Mouse (Mus musculus): ENCODE measurements around the gene Gemin6. TPM values are rescaled to one million over a fixed set of nuclear protein-coding genes. Genes with fewer than 3 reads are reported as not detected.
"Not testable (repeated sequence)": the region's sequence is repeated elsewhere in the genome, so short reads cannot be mapped to it uniquely, and the experiment has no call there.

The Gemin6 gene
- 17.2 and 17.9 TPM in 2 replicates for polyA plus RNA-seq (2014; fragmentation: Nextera tagmentation; extraction: Ambion mirVana)

DNA sequence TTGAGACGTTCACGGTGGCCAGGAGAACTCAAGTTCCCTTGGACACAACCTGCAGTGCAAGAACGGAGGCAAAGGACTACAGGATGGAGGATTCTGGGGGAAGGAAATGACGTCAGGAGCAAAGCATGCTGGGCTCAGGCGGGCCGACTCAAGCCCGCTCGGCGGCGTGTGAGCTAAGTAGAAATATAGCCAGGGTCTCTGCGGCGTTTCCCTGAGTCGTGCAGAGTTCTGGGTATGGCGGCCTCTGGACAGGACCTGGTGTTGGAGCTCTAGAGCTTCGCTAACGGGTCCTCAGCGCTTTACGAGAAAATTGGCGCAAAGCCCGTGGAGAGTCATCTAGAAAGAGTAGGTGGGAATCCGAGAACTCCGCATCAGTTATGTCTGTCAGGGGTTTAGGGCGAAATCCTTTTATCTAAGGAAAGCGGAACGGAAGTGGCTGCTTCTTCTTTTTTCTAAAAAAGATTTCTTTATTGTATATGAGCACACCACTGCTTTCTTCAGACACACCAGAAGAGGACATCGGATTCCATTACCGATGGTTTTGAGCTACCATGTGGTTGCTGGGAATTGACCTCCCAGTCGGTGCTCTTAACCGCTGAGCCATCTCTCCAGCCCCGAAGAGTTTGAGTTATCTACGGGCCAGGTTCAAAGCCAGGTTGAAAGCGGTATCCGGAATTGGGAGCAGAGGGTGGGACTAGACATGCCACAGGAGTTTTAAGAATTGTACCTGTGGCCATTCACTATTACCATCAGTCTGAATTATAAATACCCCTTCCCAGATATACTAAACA, at the start of gene Gemin6:
Gene Gemin6 (plus strand): TSS at position 116 of the 791 bp plus-strand sequence.
- Histone ChIP-seq H3K9ac (replicated peaks; ENCODE audit: low read depth, low read length) (peak within 1 kb of the TSS; percentile 62), H3K36me3 (ENCODE audit: control insufficient read depth, insufficient read depth, low read length) (no peaks in the 10 kb centered on the region), H3K4me1 (ENCODE audit: control insufficient read depth, insufficient read depth, low read length) (peaks cover 4% of the 10 kb centered on the region), H3K9me3 (ENCODE audit: control insufficient read depth, low read length) (no peaks in the 10 kb centered on the region), H3K4me3 (ENCODE audit: low read depth, low read length) (peak within 1 kb of the TSS; percentile 57), H3K4me2 (ENCODE audit: low read depth, low read length) (peak within 1 kb of the TSS; percentile 69), H3K27ac (ENCODE audit: low read depth, low read length) (peak within 1 kb of the TSS; percentile 81), H3K27me3 (ENCODE audit: control insufficient read depth, insufficient read depth, low read length) (no peaks in the 10 kb centered on the region)
- WGBS, result under 1% methylated on average over 33 of the region's 33 CpGs
- peak; percentile 97 for ATAC-seq (ENCODE audit: low read depth)

DNA sequence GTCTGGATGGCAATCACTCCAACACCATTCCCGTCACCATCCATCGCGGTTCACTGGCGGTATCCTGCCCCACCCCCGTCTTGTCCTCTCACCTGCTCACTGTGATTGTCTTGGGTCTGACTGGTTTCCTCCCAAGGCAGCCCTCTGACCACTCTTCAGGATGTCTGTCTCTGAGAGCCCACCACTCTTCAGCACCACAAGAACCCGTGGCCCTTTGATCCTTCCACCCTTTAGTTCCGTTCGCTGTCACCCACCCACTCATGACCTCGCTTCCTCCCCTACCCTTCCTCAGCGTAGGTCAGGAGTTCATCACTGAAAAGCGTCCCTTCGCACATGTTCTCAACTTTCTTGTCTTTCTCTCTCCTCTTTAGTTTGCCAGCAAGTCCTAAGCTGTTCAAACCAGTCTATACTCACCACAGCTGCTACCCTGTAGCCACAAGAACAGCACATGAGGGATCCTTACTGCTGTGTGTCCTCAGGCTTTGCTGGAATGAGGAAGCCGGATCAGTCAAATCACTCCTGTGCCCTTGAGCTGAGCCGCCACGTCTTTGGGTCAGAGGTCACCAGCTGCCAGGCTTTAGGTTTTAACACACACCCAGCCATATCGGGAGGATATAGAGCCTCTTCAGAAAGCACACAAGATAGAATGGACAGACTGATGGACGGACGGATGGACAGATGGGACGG, 49.4 kb upstream of the Gemin6 start:
- no peak for ATAC-seq (ENCODE audit: low read depth)
- H3K9me3 ChIP-seq (ENCODE audit: control insufficient read depth, low read length), result no peaks in the 10 kb centered on the region
- no peaks in the 10 kb centered on the region for H3K4me1 ChIP-seq (ENCODE audit: control insufficient read depth, insufficient read depth, low read length)
- 82% methylated on average over 19 of the region's 19 CpGs for WGBS
- H3K27ac ChIP-seq (ENCODE audit: low read depth, low read length), result no peak overlapping the region
- H3K4me3 ChIP-seq (ENCODE audit: low read depth, low read length), result no peak overlapping the region
- no peaks in the 10 kb centered on the region for H3K36me3 ChIP-seq (ENCODE audit: control insufficient read depth, insufficient read depth, low read length)
- no peak overlapping the region for H3K9ac ChIP-seq (replicated peaks; ENCODE audit: low read depth, low read length)
- no peaks in the 10 kb centered on the region for H3K27me3 ChIP-seq (ENCODE audit: control insufficient read depth, insufficient read depth, low read length)
- no peak overlapping the region for H3K4me2 ChIP-seq (ENCODE audit: low read depth, low read length)

DNA sequence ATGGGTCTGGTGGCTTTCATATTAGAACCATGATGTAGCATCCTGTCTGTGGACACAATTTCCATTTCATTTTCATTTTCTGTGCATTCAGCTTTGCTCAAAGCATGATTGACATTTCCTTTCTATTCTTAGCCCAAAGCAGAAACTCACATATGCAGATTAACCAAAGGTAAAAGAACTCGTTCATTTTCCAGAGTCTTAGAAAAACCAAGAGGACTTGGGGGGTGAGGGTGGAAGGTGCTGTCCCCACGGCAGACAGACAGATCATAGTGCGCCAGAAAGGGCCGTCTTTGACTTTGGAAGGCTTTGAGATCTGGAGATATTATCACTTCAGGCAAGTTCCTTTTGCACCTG, 48.9 kb upstream of the Gemin6 start:
- no peak overlapping the region for H3K9ac ChIP-seq (replicated peaks; ENCODE audit: low read depth, low read length)
- no peaks in the 10 kb centered on the region for H3K36me3 ChIP-seq (ENCODE audit: control insufficient read depth, insufficient read depth, low read length)
- 86% methylated on average over 4 of the region's 4 CpGs for WGBS
- H3K27me3 ChIP-seq (ENCODE audit: control insufficient read depth, insufficient read depth, low read length), result no peaks in the 10 kb centered on the region
- H3K4me1 ChIP-seq (ENCODE audit: control insufficient read depth, insufficient read depth, low read length), result no peaks in the 10 kb centered on the region
- no peaks in the 10 kb centered on the region for H3K9me3 ChIP-seq (ENCODE audit: control insufficient read depth, low read length)
- H3K4me2 ChIP-seq (ENCODE audit: low read depth, low read length), result no peak overlapping the region
- ATAC-seq (ENCODE audit: low read depth), result no peak
- H3K4me3 ChIP-seq (ENCODE audit: low read depth, low read length), result no peak overlapping the region
- H3K27ac ChIP-seq (ENCODE audit: low read depth, low read length), result no peak overlapping the region

DNA sequence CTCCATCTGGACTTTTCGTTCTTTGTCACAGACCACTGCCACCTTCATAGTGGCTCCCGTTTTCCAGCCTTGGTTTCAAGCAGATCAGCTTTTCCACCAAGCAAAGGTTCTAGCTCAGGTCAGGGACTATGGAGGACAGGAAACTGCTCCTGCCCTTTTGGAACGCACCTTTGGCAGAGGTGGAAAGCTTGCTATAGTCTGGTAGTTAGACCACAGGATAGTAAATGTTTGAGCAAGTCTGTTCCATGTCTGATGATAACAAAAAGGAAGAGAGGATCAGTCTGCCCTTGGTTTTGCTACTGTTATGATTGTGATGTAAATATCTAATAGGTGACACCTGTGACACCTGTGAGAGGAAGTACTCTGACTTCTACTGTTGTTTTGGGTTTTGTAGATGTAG, 48.3 kb upstream of the Gemin6 start:
- no peaks in the 10 kb centered on the region for H3K36me3 ChIP-seq (ENCODE audit: control insufficient read depth, insufficient read depth, low read length)
- no peak overlapping the region for H3K9ac ChIP-seq (replicated peaks; ENCODE audit: low read depth, low read length)
- no peaks in the 10 kb centered on the region for H3K27me3 ChIP-seq (ENCODE audit: control insufficient read depth, insufficient read depth, low read length)
- H3K9me3 ChIP-seq (ENCODE audit: control insufficient read depth, low read length), result no peaks in the 10 kb centered on the region
- WGBS, result 95% methylated on average over 3 of the region's 3 CpGs
- no peak overlapping the region for H3K4me2 ChIP-seq (ENCODE audit: low read depth, low read length)
- no peak overlapping the region for H3K27ac ChIP-seq (ENCODE audit: low read depth, low read length)
- ATAC-seq (ENCODE audit: low read depth), result no peak
- no peaks in the 10 kb centered on the region for H3K4me1 ChIP-seq (ENCODE audit: control insufficient read depth, insufficient read depth, low read length)
- H3K4me3 ChIP-seq (ENCODE audit: low read depth, low read length), result no peak overlapping the region

GRCm38 (mm10) chr17:80178846-80179245, 45.4 kb upstream of the Gemin6 start:
- not testable (repeated sequence) for H3K27me3 ChIP-seq (ENCODE audit: control insufficient read depth, insufficient read depth, low read length); H3K4me3 ChIP-seq (ENCODE audit: low read depth, low read length); H3K9me3 ChIP-seq (ENCODE audit: control insufficient read depth, low read length); H3K36me3 ChIP-seq (ENCODE audit: control insufficient read depth, insufficient read depth, low read length); H3K4me1 ChIP-seq (ENCODE audit: control insufficient read depth, insufficient read depth, low read length); H3K9ac ChIP-seq (replicated peaks; ENCODE audit: low read depth, low read length); H3K4me2 ChIP-seq (ENCODE audit: low read depth, low read length); H3K27ac ChIP-seq (ENCODE audit: low read depth, low read length); ATAC-seq (ENCODE audit: low read depth)
- 100% methylated on average over 3 of the region's 3 CpGs for WGBS

DNA sequence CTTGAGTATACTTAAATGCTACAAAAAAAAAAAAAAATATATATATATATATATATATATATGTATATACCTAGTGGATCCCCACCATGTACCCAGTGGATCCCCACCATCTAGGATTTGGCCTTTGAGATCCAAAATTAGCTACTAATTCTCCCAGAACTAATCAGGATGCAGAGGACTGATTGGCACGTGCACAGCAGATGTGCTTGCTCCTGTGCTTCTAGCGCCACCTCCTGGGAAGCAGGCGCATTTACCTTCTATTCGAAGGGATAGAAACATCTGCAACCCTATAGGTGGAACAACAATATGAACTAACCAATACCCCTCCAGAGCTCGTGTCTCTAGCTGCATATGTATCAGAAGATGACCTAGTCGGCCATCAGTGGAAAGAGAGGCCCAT, 44.3 kb upstream of the Gemin6 start:
- Histone ChIP-seq H3K9me3 (ENCODE audit: control insufficient read depth, low read length) (no peaks in the 10 kb centered on the region), H3K4me2 (ENCODE audit: low read depth, low read length) (no peak overlapping the region), H3K27ac (ENCODE audit: low read depth, low read length) (no peak overlapping the region), H3K27me3 (ENCODE audit: control insufficient read depth, insufficient read depth, low read length) (no peaks in the 10 kb centered on the region), H3K9ac (replicated peaks; ENCODE audit: low read depth, low read length) (no peak overlapping the region), H3K4me3 (ENCODE audit: low read depth, low read length) (no peak overlapping the region), H3K36me3 (ENCODE audit: control insufficient read depth, insufficient read depth, low read length) (no peaks in the 10 kb centered on the region), H3K4me1 (ENCODE audit: control insufficient read depth, insufficient read depth, low read length) (no peaks in the 10 kb centered on the region)
- under 1% methylated on average over 6 of the region's 6 CpGs for WGBS
- ATAC-seq (ENCODE audit: low read depth), result peak; percentile 90

DNA sequence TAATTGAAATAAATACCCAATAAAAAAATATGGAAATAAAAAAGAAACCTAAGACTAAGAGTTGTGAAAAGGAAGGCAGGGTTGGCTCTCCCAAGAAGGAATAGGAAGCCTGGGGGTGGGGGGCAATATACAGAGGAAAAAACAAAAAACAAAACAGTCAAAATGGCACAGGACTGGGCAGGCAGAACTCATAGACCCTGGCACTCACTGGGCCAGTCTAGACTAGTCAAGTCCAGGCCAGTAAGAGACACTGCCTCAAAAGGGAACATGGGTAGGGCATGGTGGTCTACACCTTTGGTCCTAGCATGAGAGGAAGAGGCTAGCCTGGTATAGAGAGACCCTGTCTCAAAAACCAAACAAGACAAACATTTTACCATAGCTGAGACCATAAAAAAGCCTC, 43.8 kb upstream of the Gemin6 start:
- Histone ChIP-seq H3K4me1 (ENCODE audit: control insufficient read depth, insufficient read depth, low read length) (no peaks in the 10 kb centered on the region), H3K9ac (replicated peaks; ENCODE audit: low read depth, low read length) (no peak overlapping the region), H3K27ac (ENCODE audit: low read depth, low read length) (no peak overlapping the region), H3K4me2 (ENCODE audit: low read depth, low read length) (no peak overlapping the region), H3K4me3 (ENCODE audit: low read depth, low read length) (no peak overlapping the region), H3K27me3 (ENCODE audit: control insufficient read depth, insufficient read depth, low read length) (no peaks in the 10 kb centered on the region), H3K36me3 (ENCODE audit: control insufficient read depth, insufficient read depth, low read length) (no peaks in the 10 kb centered on the region), H3K9me3 (ENCODE audit: control insufficient read depth, low read length) (no peaks in the 10 kb centered on the region)
- ATAC-seq (ENCODE audit: low read depth), result peak; percentile 60; the same call in 1 of the 2 replicates

- no peak overlapping the region for H3K9ac ChIP-seq (replicated peaks; ENCODE audit: low read depth, low read length)
- no peaks in the 10 kb centered on the region for H3K27me3 ChIP-seq (ENCODE audit: control insufficient read depth, insufficient read depth, low read length)
- ATAC-seq (ENCODE audit: low read depth), result no peak
- H3K4me1 ChIP-seq (ENCODE audit: control insufficient read depth, insufficient read depth, low read length), result no peaks in the 10 kb centered on the region
- H3K4me3 ChIP-seq (ENCODE audit: low read depth, low read length), result no peak overlapping the region
- WGBS, result 82% methylated on average over 10 of the region's 10 CpGs
- no peaks in the 10 kb centered on the region for H3K36me3 ChIP-seq (ENCODE audit: control insufficient read depth, insufficient read depth, low read length)
- H3K9me3 ChIP-seq (ENCODE audit: control insufficient read depth, low read length), result no peaks in the 10 kb centered on the region
- no peak overlapping the region for H3K4me2 ChIP-seq (ENCODE audit: low read depth, low read length)
- no peak overlapping the region for H3K27ac ChIP-seq (ENCODE audit: low read depth, low read length)
These were observed 40.6 kb upstream of the Gemin6 start for GRCm38 (mm10) chr17:80183615-80184014.

DNA sequence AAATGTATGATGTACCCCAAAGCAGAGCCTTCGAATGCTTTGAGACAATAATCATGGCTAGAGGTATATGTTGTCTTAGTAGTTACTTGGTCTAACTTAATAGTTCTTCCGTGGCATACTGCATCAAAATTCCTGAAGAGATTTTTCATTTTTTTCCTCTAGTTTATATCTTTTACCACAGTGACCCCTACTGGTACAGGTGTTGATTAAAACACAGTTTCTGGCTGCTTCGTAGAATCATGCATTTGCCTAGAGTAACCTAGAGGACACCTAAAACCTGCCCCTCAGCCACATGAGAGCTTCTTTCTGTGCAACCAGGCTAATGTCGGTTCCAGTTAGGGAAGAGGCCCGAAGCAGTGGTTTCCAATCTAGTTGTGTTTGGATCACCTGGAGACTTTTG, 31.2 kb upstream of the Gemin6 start:
- 75% methylated on average over 5 of the region's 5 CpGs for WGBS
- ATAC-seq (ENCODE audit: low read depth), result no peak

More for the DNA sequence above, 31.2 kb upstream of the Gemin6 start:
- no peak overlapping the region for H3K4me3 ChIP-seq (ENCODE audit: low read depth, low read length)
- no peak overlapping the region for H3K9ac ChIP-seq (replicated peaks; ENCODE audit: low read depth, low read length)
- H3K4me2 ChIP-seq (ENCODE audit: low read depth, low read length), result no peak overlapping the region
- no peak overlapping the region for H3K27ac ChIP-seq (ENCODE audit: low read depth, low read length)
- no peaks in the 10 kb centered on the region for H3K9me3 ChIP-seq (ENCODE audit: control insufficient read depth, low read length)
- H3K27me3 ChIP-seq (ENCODE audit: control insufficient read depth, insufficient read depth, low read length), result no peaks in the 10 kb centered on the region
- H3K4me1 ChIP-seq (ENCODE audit: control insufficient read depth, insufficient read depth, low read length), result no peaks in the 10 kb centered on the region
- H3K36me3 ChIP-seq (ENCODE audit: control insufficient read depth, insufficient read depth, low read length), result peaks cover 15% of the 10 kb centered on the region; the same call in 1 of the 2 replicates

Data from neural tube, embryonic 14.5 days (tissue).